Comparison of ENCODE assay signal across 32 mouse cellular contexts in the genomic region with DNA sequence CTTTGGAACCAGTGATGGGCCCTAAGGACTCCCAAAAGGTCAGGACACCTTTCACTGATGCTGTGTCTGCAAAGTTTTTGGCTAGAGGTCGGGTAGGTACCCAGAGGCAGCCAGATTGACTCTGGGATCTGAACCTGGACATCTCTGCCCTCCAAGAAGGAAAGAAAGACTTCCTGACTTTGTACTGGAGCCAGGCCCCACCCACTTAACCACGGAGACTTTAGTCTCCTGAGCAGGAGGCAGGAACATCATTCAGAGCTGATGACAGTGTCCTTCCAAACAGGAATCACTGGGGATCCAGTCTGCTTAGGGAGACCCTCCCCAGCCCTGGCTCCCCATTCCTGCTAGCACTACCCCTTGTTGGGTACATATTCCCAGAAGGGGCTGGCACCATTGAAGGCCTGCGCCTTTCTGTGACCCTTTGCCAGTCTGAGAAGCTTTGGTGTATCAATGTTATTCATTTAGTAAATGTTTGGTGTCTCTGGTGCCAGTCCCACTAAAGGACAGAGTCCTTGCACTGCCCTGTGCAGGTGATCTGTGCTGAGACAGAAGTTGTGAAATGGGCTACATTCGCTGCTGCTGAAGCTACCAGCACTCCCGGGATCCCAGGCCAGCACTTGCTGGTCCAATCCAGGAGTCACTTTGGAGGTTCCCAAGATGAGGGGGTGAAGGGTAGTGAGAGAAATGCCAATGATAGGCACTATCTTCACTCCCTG. TPM values are rescaled to one million over a fixed set of nuclear protein-coding genes. Genes with fewer than 3 reads are reported as not detected.
DNase-seq lines count a peak whose midpoint lies in the region; ATAC-seq and TF ChIP-seq lines count a peak whose summit lies in the region.
"Had no signal": no experiment of that assay in that cellular context is flagged by ENCODE, and none has a peak within 500 bp of the region (broad histone marks: within the 10 kb centered on the region; RNA-seq: fewer than 3 reads in every experiment).

No protein-coding gene starts in this region.

- WGBS in liver, embryonic 16.5 days (ENCODE audit: insufficient replicate concordance) = 39% methylated on average over 5 of the region's 5 CpGs
- 61% methylated on average over 5 of the region's 5 CpGs for WGBS in liver, embryonic 11.5 days
- 52% methylated on average over 5 of the region's 5 CpGs for WGBS in small intestine, adult 2 months

- H3K9me3 ChIP-seq in liver, embryonic 16.5 days (replicated peaks; ENCODE audit: control insufficient read depth, low read length) = no peaks in the 10 kb centered on the region
- no peaks in the 10 kb centered on the region for H3K9me3 ChIP-seq in liver, embryonic 11.5 days (ENCODE audit: control insufficient read depth, low read length)
- H3K9me3 ChIP-seq: forebrain, embryonic 10.5 days; forebrain, embryonic 13.5 days; hindbrain, embryonic 12.5 days had no signal

- no peak for TF ChIP-seq CTCF in small intestine, adult 2 months (IDR thresholded peaks at IDR 0.05; ENCODE audit: extremely low read depth, insufficient read length, insufficient replicate concordance, low read depth, low read length)
- no peak for TF ChIP-seq CTCF in gastrocnemius, adult 2 months (IDR thresholded peaks at IDR 0.05)

- H3K36me3 ChIP-seq in liver, embryonic 16.5 days (ENCODE audit: control insufficient read depth, insufficient read depth) = no peaks in the 10 kb centered on the region
- H3K36me3 ChIP-seq in liver, embryonic 11.5 days (ENCODE audit: control insufficient read depth, insufficient read depth, low read length) = peaks cover 12% of the 10 kb centered on the region; the same call in 1 of the 2 replicates
- H3K36me3 ChIP-seq in small intestine, adult 2 months (ENCODE audit: control insufficient read depth, insufficient read depth, low read length) = peaks cover 36% of the 10 kb centered on the region

- peaks cover 4% of the 10 kb centered on the region for H3K4me1 ChIP-seq in liver, embryonic 16.5 days (ENCODE audit: control insufficient read depth, low read depth, low read length)
- peaks cover 11% of the 10 kb centered on the region for H3K4me1 ChIP-seq in liver, embryonic 11.5 days (replicated peaks; ENCODE audit: control insufficient read depth, insufficient read depth, low read length)
- H3K4me1 ChIP-seq in small intestine, adult 2 months (ENCODE audit: control insufficient read depth, insufficient read depth, insufficient read length, low read length) = peaks cover 50% of the 10 kb centered on the region
- H3K4me1 ChIP-seq: forebrain, embryonic 13.5 days had no signal

- H3K9ac ChIP-seq in liver, embryonic 16.5 days (ENCODE audit: low read depth, low read length) = no peak overlapping the region
- H3K9ac ChIP-seq in liver, embryonic 11.5 days (ENCODE audit: low read depth, low read length) = no peak overlapping the region
- H3K9ac ChIP-seq: forebrain, embryonic 13.5 days; hindbrain, embryonic 12.5 days had no signal

- H3K4me2 ChIP-seq in liver, embryonic 16.5 days (ENCODE audit: low read depth, low read length) = no peak overlapping the region
- H3K4me2 ChIP-seq in liver, embryonic 11.5 days = no peak overlapping the region
- H3K4me2 ChIP-seq: forebrain, embryonic 13.5 days; heart, embryonic 11.5 days; hindbrain, embryonic 12.5 days had no signal

- intact Hi-C loops in gastrocnemius, adult 2 months (cut with DNase I) = no loop called here

- no peak overlapping the region for H3K4me3 ChIP-seq in liver, embryonic 16.5 days (ENCODE audit: low read depth, low read length)
- no peak overlapping the region for H3K4me3 ChIP-seq in liver, embryonic 11.5 days (ENCODE audit: low read depth, low read length)
- H3K4me3 ChIP-seq in small intestine, adult 2 months (ENCODE audit: low read depth, low read length) = peak overlapping the region; percentile 40
- no peak overlapping the region for H3K4me3 ChIP-seq in gastrocnemius, adult 2 months
- H3K4me3 ChIP-seq: forebrain, embryonic 10.5 days; forebrain, embryonic 13.5 days; hindbrain, embryonic 12.5 days had no signal

- TF ChIP-seq POLR2A in small intestine, adult 2 months (IDR thresholded peaks at IDR 0.05; ENCODE audit: low read depth, low read length) = no peak; the same call in 1 of the 2 replicates

- no peak for ATAC-seq in liver, embryonic 16.5 days (ENCODE audit: low read depth)
- ATAC-seq in liver, embryonic 11.5 days (replicated peaks; ENCODE audit: low FRiP score) = no peak
- ATAC-seq: activated CD4-positive, CD25-positive, alpha-beta regulatory T cell, adult 4 months; forebrain, embryonic 13.5 days; forebrain, embryonic 16.5 days had no signal

- H3K27me3 ChIP-seq in liver, embryonic 16.5 days (ENCODE audit: control insufficient read depth, insufficient read depth, low read depth, low read length) = no peaks in the 10 kb centered on the region
- no peaks in the 10 kb centered on the region; the same call in 1 of the 2 replicates for H3K27me3 ChIP-seq in liver, embryonic 11.5 days (replicated peaks; ENCODE audit: control insufficient read depth, insufficient read depth, low read length)
- no peaks in the 10 kb centered on the region for H3K27me3 ChIP-seq in small intestine, adult 2 months (ENCODE audit: control insufficient read depth, insufficient read depth, low read length)
- H3K27me3 ChIP-seq: hindbrain, embryonic 12.5 days had no signal

- H3K27ac ChIP-seq in liver, embryonic 16.5 days (ENCODE audit: low read length) = peak overlapping the region; percentile 37; the same call in 1 of the 2 replicates
- no peak overlapping the region for H3K27ac ChIP-seq in liver, embryonic 11.5 days (ENCODE audit: low read depth, low read length)
- H3K27ac ChIP-seq in small intestine, adult 2 months (ENCODE audit: insufficient read depth, low read depth, low read length) = peak overlapping the region; percentile 99
- no peak overlapping the region for H3K27ac ChIP-seq in gastrocnemius, adult 2 months
- H3K27ac ChIP-seq: forebrain, embryonic 10.5 days; forebrain, embryonic 13.5 days; hindbrain, embryonic 12.5 days had no signal

- peak; percentile 49 for DNase-seq in kidney, adult 18-20 months
- DNase-seq in kidney, adult 11 months = no peak
- DNase-seq in kidney, postnatal 25 days = peak; percentile 38 to 59
- no peak for DNase-seq in kidney, postnatal 4 days
- no peak for DNase-seq in liver, embryonic 11.5 days (ENCODE audit: low spot score)
- no peak for DNase-seq in gastrocnemius, adult 2 months
- DNase-seq: adrenal gland, adult 8-10 months; adrenal gland, postnatal 25 days; cerebellum, adult 18-20 months; cerebellum, adult 9-10 months; cerebellum, postnatal 14 days; gastrocnemius, postnatal 14 days; heart, adult 11 months had no signal

RNA-seq across cellular contexts. Expression of gene Apoa1, which starts 3.3 kb away (rescaled TPM):
- polyA plus RNA-seq in liver, embryonic 16.5 days (2015; fragmentation: Nextera tagmentation; extraction: Ambion mirVana) = 6,810 and 7,451 TPM in 2 replicates
- 1,257 and 1,278 TPM in 2 replicates for polyA plus RNA-seq in liver, embryonic 11.5 days (2014; fragmentation: Nextera tagmentation; extraction: Ambion mirVana)
- 3,178 and 15,923 TPM in 2 replicates for polyA plus RNA-seq in small intestine, adult 2 months (2012; rRNA removed)
- total RNA-seq in gastrocnemius, adult 2 months (2021) = not detected
- total RNA-seq: gastrocnemius, postnatal 14 days; heart, adult 8-10 months; heart, postnatal 25 days; hematopoietic stem cell, adult 5-6 weeks had no signal
- polyA plus RNA-seq: activated CD4-positive, CD25-positive, alpha-beta regulatory T cell, adult 4 months had no signal

RNA-seq across cellular contexts. Expression of gene Apoc3, which starts 10.3 kb away (rescaled TPM):
- polyA plus RNA-seq in liver, embryonic 16.5 days (2015; fragmentation: Nextera tagmentation; extraction: Ambion mirVana) = 9.3 and 14.0 TPM in 2 replicates
- polyA plus RNA-seq in liver, embryonic 11.5 days (2014; fragmentation: Nextera tagmentation; extraction: Ambion mirVana) = 1.4 and 4.2 TPM in 2 replicates
- polyA plus RNA-seq in small intestine, adult 2 months (2012; rRNA removed) = 1,107 and 4,906 TPM in 2 replicates
- total RNA-seq in gastrocnemius, adult 2 months (2021) = not detected
- total RNA-seq: ES-E14; gastrocnemius, postnatal 14 days; gastrocnemius, postnatal 4 days; heart, adult 8-10 months; heart, postnatal 25 days; hematopoietic stem cell, adult 5-6 weeks had no signal
- polyA plus RNA-seq: activated CD4-positive, CD25-positive, alpha-beta regulatory T cell, adult 4 months; brain, embryonic 14.5 days; embryonic facial prominence, embryonic 11.5 days; embryonic facial prominence, embryonic 14.5 days; forebrain, embryonic 10.5 days; forebrain, embryonic 13.5 days; forebrain, embryonic 16.5 days; heart, embryonic 11.5 days; heart, embryonic 14.5 days; heart, postnatal 0 days; hindbrain, embryonic 12.5 days had no signal

RNA-seq across cellular contexts. Expression of gene Apoa4, which starts 15.4 kb away (rescaled TPM):
- 0.07 and 14.5 TPM in 2 replicates for polyA plus RNA-seq in liver, embryonic 16.5 days (2015; fragmentation: Nextera tagmentation; extraction: Ambion mirVana)
- not detected in 2 replicates for polyA plus RNA-seq in liver, embryonic 11.5 days (2014; fragmentation: Nextera tagmentation; extraction: Ambion mirVana)
- polyA plus RNA-seq in small intestine, adult 2 months (2012; rRNA removed) = 2,388 and 5,196 TPM in 2 replicates
- total RNA-seq in gastrocnemius, adult 2 months (2021) = not detected
- total RNA-seq: adrenal gland, postnatal 25 days; ES-E14; gastrocnemius, adult 18-20 months; gastrocnemius, postnatal 14 days; heart, adult 8-10 months; heart, postnatal 25 days; hematopoietic stem cell, adult 5-6 weeks had no signal
- polyA plus RNA-seq: activated CD4-positive, CD25-positive, alpha-beta regulatory T cell, adult 4 months; embryonic facial prominence, embryonic 11.5 days; forebrain, embryonic 10.5 days; forebrain, embryonic 16.5 days; heart, embryonic 11.5 days; heart, embryonic 14.5 days; heart, postnatal 0 days; hindbrain, embryonic 12.5 days had no signal

RNA-seq across cellular contexts. Expression of gene Apoa5, which starts 43.3 kb away (rescaled TPM):
- 0.67 and 1.1 TPM in 2 replicates for polyA plus RNA-seq in liver, embryonic 16.5 days (2015; fragmentation: Nextera tagmentation; extraction: Ambion mirVana)
- polyA plus RNA-seq in liver, embryonic 11.5 days (2014; fragmentation: Nextera tagmentation; extraction: Ambion mirVana) = 0.21 and 0.38 TPM in 2 replicates
- 0.88 and 1.1 TPM in 2 replicates for polyA plus RNA-seq in small intestine, adult 2 months (2012; rRNA removed)
- not detected for total RNA-seq in gastrocnemius, adult 2 months (2021)
- total RNA-seq: adrenal gland, postnatal 25 days; gastrocnemius, postnatal 14 days; heart, adult 8-10 months; heart, postnatal 25 days; hematopoietic stem cell, adult 5-6 weeks had no signal
- polyA plus RNA-seq: activated CD4-positive, CD25-positive, alpha-beta regulatory T cell, adult 4 months; brain, embryonic 14.5 days; embryonic facial prominence, embryonic 11.5 days; embryonic facial prominence, embryonic 14.5 days; forebrain, embryonic 10.5 days; forebrain, embryonic 13.5 days; forebrain, embryonic 16.5 days; heart, embryonic 11.5 days; heart, embryonic 14.5 days; heart, postnatal 0 days had no signal

RNA-seq across cellular contexts. Expression of gene Zpr1, which starts 47.8 kb away (rescaled TPM):
- 20.5 and 23.6 TPM in 2 replicates for polyA plus RNA-seq in liver, embryonic 16.5 days (2015; fragmentation: Nextera tagmentation; extraction: Ambion mirVana)
- 92.6 and 96.7 TPM in 2 replicates for polyA plus RNA-seq in liver, embryonic 11.5 days (2014; fragmentation: Nextera tagmentation; extraction: Ambion mirVana)
- polyA plus RNA-seq in small intestine, adult 2 months (2012; rRNA removed) = 6.4 and 11.2 TPM in 2 replicates
- 10 to 100 TPM; 22.7 to 30.6 TPM for total RNA-seq in gastrocnemius, adult 2 months (2021)

Comparison
In these comparisons a context has a peak if more than half of its experiments do, and no peak if none do; other contexts are left out.
1. DNase-seq: peak in kidney, adult 18-20 months (single experiment) and kidney, postnatal 25 days (2 of 2); none in kidney, adult 11 months (single experiment), kidney, postnatal 4 days (0 of 2), liver, embryonic 11.5 days (single experiment) and gastrocnemius, adult 2 months (single experiment).
2. H3K27ac ChIP-seq: peak in liver, embryonic 16.5 days (single experiment) and small intestine, adult 2 months (single experiment); none in liver, embryonic 11.5 days (single experiment) and gastrocnemius, adult 2 months (single experiment).
3. RNA of gene Apoc3, which starts 10.3 kb away (polyA plus RNA-seq): 1,107 to 4,906 TPM in small intestine, adult 2 months; 9.3 to 14.0 TPM in liver, embryonic 16.5 days and 1.4 to 4.2 TPM in liver, embryonic 11.5 days; every median in the first group is over 10 times any median in the second.
4. RNA of gene Apoa4, which starts 15.4 kb away (polyA plus RNA-seq): 2,388 to 5,196 TPM in small intestine, adult 2 months; 0.07 to 14.5 TPM in liver, embryonic 16.5 days and not detected in liver, embryonic 11.5 days; every median in the first group is over 100 times any median in the second.